Mouse (Mus musculus): ENCODE data around the gene Mepce.

DNA sequence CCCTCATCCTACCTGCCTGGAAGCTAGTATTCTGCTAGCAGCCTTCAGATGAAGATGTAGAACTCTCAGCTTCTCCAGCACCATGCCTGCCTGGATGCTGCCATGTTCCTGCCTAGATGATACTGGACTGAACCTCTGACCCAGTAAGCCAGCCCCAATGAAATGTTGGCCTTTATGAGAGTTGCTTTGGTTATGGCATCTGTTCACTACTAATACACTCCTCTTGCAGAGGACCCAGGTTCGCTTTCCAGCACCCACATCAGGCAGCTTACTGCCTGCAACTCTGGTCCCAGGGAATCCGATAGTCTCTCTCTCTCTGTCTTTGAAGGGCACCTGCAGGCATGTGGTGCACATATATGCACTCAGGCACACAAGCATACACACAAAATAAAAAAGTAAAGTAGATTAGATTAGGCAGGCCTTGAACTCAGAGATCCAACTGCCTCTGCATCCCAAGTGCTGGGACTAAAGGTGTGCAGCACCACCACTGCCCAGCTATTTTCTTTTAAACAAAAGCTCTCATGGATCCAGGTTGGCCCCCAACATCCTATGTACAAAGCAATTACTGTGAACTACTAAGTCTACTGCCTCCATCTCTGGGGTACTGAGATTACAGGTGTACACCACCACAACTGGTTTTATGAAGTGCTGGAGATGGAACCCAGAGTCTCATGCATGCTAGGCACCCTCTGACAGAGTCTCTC is 11.7 kb downstream of the Mepce start:
- TF ChIP-seq POLR2A (IDR thresholded peaks at IDR 0.05; ENCODE audit: control insufficient read depth, extremely low read depth, insufficient read depth, low read length, poor library complexity), result no peak
- no peak for TF ChIP-seq CTCF (IDR thresholded peaks at IDR 0.05; ENCODE audit: borderline replicate concordance, control insufficient read depth, extremely low read depth, insufficient read depth, low read length, poor library complexity)
